Mouse (Mus musculus): ENCODE data around the gene Hnf1a.

DNA sequence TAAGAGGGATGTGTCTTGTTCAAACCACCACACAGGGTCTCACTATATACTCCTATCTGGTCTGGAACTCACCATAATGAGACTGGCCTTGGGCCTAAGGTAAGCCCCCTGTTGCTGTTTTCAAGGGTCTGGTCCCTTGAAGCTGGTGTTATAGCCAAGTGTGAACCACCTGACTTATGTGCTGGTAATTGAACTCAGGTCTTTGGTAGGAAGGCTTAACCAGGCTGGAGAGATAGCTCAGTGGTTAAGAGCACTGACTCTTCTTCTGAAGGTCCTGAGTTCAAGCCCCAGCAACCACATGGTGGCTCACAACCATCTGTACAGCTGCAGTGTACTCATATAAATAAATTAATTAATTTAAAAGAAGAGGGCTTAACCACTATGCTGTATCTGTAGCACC, 6.0 kb upstream of the Hnf1a start:
- TF ChIP-seq CTCF (IDR thresholded peaks at IDR 0.05; ENCODE audit: insufficient read depth, low read length) (no peak), POLR2A (IDR thresholded peaks at IDR 0.05; ENCODE audit: borderline replicate concordance, extremely low read depth, low read depth, low read length) (no peak)

Data from lung, adult 2 months (tissue).